Mouse (Mus musculus): ENCODE data around the gene Tmem254c. TPM values are rescaled to one million over a fixed set of nuclear protein-coding genes. Genes with fewer than 3 reads are reported as not detected.
"Not testable (repeated sequence)": the region's sequence is repeated elsewhere in the genome, so short reads cannot be mapped to it uniquely, and the experiment has no call there.

Tmem254c gene
- polyA plus RNA-seq, 1 experiment, result 0.13 TPM

DNA sequence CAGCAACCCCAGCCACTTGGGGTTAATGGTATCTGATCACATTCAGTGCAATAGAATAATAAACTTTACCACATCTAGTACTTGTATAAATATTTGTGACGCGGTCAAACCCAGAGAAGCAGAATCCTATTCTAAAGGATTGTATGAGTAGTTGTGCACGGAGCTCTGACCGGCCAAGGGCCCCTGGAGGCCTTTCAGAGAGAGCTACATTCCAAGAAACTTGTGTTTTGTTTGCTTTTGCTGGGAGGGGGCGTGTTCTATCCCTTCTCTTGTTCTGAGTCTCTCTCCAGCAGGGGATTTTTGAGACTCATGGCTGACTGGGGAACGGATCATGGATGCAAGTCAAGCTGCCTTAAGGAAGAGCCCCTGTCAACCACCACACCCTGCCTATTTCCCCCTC lies 31.7 kb downstream of the Tmem254c start:
- not testable (repeated sequence) for H3K27me3 ChIP-seq (ENCODE audit: control insufficient read depth, insufficient read depth, low read length); DNase-seq; H3K27ac ChIP-seq (ENCODE audit: insufficient read depth, low read length); H3K4me1 ChIP-seq (ENCODE audit: control insufficient read depth, insufficient read depth, low read length); H3K4me3 ChIP-seq (replicated peaks; ENCODE audit: insufficient read depth, low read depth, low read length)
- WGBS, result no CpG with 5 or more reads among the region's 6 CpGs

DNA sequence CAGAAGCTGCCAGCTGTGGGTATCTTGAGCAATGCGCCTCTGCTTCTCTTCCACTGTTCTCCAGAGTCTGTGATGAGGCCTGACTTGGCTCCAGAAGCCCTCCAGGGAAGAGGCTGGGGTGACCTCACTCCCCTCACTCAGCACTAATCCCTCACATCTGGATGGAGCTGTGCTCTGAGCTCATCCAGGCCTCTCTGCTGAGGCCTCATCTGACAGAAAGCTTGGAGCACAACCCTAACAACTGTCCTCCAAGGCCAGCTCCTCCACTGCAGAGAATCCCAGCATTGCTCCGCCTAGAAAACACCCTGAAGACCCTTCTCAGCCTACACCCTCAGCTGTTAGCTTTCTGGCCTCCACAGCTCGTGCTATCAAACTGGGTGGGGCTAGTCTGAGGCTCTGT lies 32.8 kb downstream of the Tmem254c start:
- H3K4me3 ChIP-seq (replicated peaks; ENCODE audit: insufficient read depth, low read depth, low read length); H3K27me3 ChIP-seq (ENCODE audit: control insufficient read depth, insufficient read depth, low read length); H3K27ac ChIP-seq (ENCODE audit: insufficient read depth, low read length); H3K4me1 ChIP-seq (ENCODE audit: control insufficient read depth, insufficient read depth, low read length); DNase-seq: not testable (repeated sequence)
- no CpG with 5 or more reads among the region's 3 CpGs for WGBS

DNA sequence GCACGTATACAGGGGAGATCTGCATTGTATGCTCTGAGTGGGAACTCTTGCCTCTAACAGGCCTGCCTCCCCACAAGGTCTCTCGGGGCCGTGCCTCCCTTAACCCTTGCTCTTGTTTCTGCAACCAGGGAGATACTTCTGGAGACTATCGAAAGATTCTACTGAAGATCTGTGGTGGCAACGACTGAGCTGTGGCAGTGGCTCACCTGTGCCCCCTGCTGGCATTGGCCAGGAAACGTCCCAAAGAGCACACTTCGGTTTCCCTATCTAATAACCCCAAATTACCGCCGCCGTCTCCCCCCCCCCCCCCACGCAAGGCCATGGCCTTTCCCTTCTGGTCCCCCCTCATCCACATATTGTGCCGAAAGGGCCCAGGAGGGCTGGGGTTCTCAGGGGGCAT lies 41.5 kb downstream of the Tmem254c start:
- not testable (repeated sequence) for DNase-seq; H3K4me1 ChIP-seq (ENCODE audit: control insufficient read depth, insufficient read depth, low read length); H3K27ac ChIP-seq (ENCODE audit: insufficient read depth, low read length); H3K4me3 ChIP-seq (replicated peaks; ENCODE audit: insufficient read depth, low read depth, low read length); H3K27me3 ChIP-seq (ENCODE audit: control insufficient read depth, insufficient read depth, low read length)
- no CpG with 5 or more reads among the region's 12 CpGs for WGBS

DNA sequence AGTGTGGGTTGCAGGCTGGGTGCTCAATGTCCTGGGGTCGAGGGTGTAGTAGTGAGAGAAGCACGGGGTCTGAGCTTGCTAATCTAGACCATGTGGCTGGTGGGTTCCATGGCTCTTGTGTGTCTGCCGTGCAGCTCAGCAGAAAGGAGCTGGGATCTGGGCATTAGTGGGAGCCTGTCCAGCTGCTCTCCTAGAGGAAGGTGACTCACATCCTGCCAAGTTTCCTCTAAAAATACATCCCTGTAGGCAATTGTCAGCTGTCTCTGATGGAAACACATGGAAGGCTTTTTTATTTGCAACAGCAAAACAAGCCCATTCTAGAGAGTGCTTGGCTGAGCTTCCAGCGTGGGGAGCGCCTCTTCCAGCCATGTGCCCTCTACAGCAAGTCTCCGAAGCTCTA lies 44.3 kb downstream of the Tmem254c start:
- H3K27me3 ChIP-seq (ENCODE audit: control insufficient read depth, insufficient read depth, low read length); DNase-seq; H3K4me3 ChIP-seq (replicated peaks; ENCODE audit: insufficient read depth, low read depth, low read length); H3K4me1 ChIP-seq (ENCODE audit: control insufficient read depth, insufficient read depth, low read length); H3K27ac ChIP-seq (ENCODE audit: insufficient read depth, low read length): not testable (repeated sequence)
- WGBS, result no CpG with 5 or more reads among the region's 6 CpGs

DNA sequence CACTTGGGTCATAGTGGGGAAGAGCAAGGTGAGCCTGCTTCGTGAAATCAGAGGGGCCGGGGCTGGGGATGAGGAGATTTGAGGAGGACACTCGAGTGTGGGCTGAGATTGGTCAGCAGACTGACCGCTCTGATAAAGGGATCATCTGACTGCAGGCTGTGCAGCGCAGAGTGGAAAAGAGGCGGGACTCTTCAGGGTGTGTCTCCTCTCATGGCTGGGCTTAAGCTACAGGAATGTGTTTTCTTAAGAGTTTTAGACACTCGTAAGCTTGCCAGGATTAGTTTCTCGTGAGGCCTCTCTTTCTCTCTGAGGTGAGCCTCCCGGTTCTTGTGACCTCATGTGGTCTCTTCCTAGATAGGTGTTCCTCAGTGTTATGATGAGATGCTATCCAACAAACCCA lies 45.6 kb downstream of the Tmem254c start:
- WGBS, result no CpG with 5 or more reads among the region's 9 CpGs
- not testable (repeated sequence) for H3K4me3 ChIP-seq (replicated peaks; ENCODE audit: insufficient read depth, low read depth, low read length); H3K27ac ChIP-seq (ENCODE audit: insufficient read depth, low read length)

DNA sequence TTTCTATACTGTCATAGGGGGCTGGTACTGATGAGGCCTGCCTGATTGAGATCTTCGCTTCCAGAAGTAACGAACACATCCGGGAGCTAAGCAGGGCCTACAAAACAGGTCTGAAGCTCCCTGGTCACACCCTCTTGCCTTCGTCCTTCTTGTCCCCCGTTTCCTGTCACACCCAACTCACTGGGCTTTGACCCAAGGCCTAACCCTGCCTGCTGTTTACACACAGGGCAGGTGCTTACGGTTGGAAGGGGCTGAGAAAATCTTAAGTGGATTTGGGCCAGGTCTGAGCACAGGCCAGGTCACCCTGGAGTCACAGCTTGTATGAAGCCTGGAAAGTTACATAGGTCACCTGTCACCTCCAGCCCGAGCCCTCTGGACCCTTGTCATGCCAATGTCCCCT lies 50.7 kb downstream of the Tmem254c start:
- not testable (repeated sequence) for H3K27ac ChIP-seq (ENCODE audit: insufficient read depth, low read length); DNase-seq; H3K27me3 ChIP-seq (ENCODE audit: control insufficient read depth, insufficient read depth, low read length); H3K4me1 ChIP-seq (ENCODE audit: control insufficient read depth, insufficient read depth, low read length); H3K4me3 ChIP-seq (replicated peaks; ENCODE audit: insufficient read depth, low read depth, low read length)
- WGBS, result no CpG with 5 or more reads among the region's 7 CpGs

More for the DNA sequence above, 45.6 kb downstream of the Tmem254c start:
- H3K4me1 ChIP-seq (ENCODE audit: control insufficient read depth, insufficient read depth, low read length); H3K27me3 ChIP-seq (ENCODE audit: control insufficient read depth, insufficient read depth, low read length); DNase-seq: not testable (repeated sequence)

Other genes with a start within 250 kb of the Tmem254c start
- 12.3 and 12.9 TPM in 2 replicates for gene Anxa11, start 225.2 kb downstream of the Tmem254c start, polyA plus RNA-seq (2012; rRNA removed)
- gene Plac9a, start 164.3 kb downstream of the Tmem254c start, polyA plus RNA-seq (2012; rRNA removed), result 0.27 TPM in 1 of 2 replicates, not detected in the other
- 2.0 and 2.6 TPM in 2 replicates for gene Tmem254a, start 139.7 kb downstream of the Tmem254c start, polyA plus RNA-seq (2012; rRNA removed)
- gene Cphx1, start 129.1 kb downstream of the Tmem254c start, polyA plus RNA-seq (2012; rRNA removed), result 0.15 TPM in 1 of 2 replicates, not detected in the other
- 1.2 and 1.6 TPM in 2 replicates for gene Duxbl1, start 88.8 kb downstream of the Tmem254c start, polyA plus RNA-seq (2012; rRNA removed)
- 1.5 and 5.1 TPM in 2 replicates for gene Gm9780, start 24.6 kb downstream of the Tmem254c start, polyA plus RNA-seq (2012; rRNA removed)
- not detected in 2 replicates for gene Cphx2, start 14.2 kb upstream of the Tmem254c start, polyA plus RNA-seq (2012; rRNA removed)
- not detected in 2 replicates for gene Cphx3, start 14.9 kb upstream of the Tmem254c start, polyA plus RNA-seq (2012; rRNA removed)
- gene Duxbl2, start 51.0 kb upstream of the Tmem254c start, polyA plus RNA-seq (2012; rRNA removed), result not detected in 2 replicates
- gene Plac9b, start 115.1 kb upstream of the Tmem254c start, polyA plus RNA-seq (2012; rRNA removed), result 2.3 and 3.7 TPM in 2 replicates
- 15.1 and 19.6 TPM in 2 replicates for gene Tmem254b, start 139.7 kb upstream of the Tmem254c start, polyA plus RNA-seq (2012; rRNA removed)
- 0.28 and 0.70 TPM in 2 replicates for gene Duxbl3, start 190.6 kb upstream of the Tmem254c start, polyA plus RNA-seq (2012; rRNA removed)